Mouse (Mus musculus) liver, postnatal 0 days (tissue): ENCODE data around the gene Pcbp4.

Experiments
- CTCF ChIP-seq: sonication (generic); IDR thresholded peaks from 2 replicates; pipeline ENCODE4 v1.5.1; 2016; ENCODE audit warnings: antibody characterized with exemption, low read depth
- EP300 ChIP-seq: IDR thresholded peaks from 2 replicates; pipeline ENCODE4 v1.6.1; 2016; ENCODE audit warnings: antibody characterized with exemption, low read depth, mild to moderate bottlenecking

DNA sequence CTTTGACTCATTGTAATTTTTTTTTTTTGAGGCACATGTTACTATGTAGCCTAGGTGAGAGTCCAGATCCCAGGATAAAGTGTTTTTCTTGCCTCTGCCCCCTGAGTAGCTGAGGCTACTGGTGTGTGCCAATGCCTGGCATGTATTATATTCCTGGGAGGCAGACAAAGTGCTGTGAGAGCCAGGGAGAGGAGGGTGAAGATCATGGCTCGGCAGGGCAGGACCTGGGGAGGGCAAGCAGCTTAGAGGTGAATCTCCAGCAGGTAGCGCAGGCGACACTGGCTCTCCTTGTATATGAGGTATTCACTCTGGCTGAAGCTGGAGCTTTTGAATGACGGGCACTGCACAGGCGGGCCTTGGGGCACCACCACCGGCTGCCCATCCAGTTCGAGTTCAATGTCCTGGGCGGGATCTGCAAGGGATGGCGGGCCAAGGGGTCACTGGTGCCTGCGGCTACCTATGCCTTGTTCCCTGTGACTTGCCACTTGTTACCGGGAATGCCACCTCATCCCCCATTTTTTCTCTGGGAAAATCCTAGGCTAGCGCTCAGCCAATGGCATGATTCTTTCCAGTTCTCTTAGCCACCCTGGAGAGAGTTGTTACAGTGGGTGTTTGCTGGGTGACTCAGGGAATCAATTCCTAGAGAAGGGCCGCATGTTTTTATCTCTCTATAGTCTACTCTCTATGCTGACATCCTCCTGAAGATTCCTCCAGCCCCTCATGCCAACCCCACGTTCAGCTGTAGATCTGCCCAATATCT, 18.1 kb downstream of the Pcbp4 start:
- TF ChIP-seq CTCF: no peak
- no peak for TF ChIP-seq EP300
